22 mouse cellular contexts compared by ENCODE assay signal in the genomic region with DNA sequence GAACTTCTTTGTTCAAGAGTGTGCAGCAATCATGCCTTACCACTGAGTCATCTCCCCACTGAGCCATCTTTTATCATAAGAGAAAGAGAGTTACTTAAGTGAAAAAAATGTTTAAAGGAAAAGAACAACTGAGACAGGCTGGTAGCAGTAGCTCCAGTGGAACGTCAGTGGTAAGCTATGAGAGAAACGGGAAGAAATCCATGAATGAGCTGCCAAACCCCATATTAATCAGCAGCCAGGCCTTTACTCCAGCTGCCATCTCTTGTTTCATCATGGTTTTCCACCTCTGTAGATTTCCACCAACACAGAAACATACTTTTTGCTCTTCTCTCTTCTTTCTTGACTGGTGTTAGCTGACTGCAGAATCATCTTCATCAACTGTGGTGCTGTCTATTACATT.
DNase-seq lines count a peak whose midpoint lies in the region; ATAC-seq lines count a peak whose summit lies in the region.
"Had no signal": no experiment of that assay in that cellular context is flagged by ENCODE, and none has a peak within 500 bp of the region (broad histone marks: within the 10 kb centered on the region; RNA-seq: fewer than 3 reads in every experiment).

No protein-coding gene starts in this region.

- no peak overlapping the region for H3K4me2 ChIP-seq in forebrain, embryonic 12.5 days
- no peak overlapping the region for H3K4me2 ChIP-seq in hindbrain, embryonic 11.5 days (replicated peaks; ENCODE audit: low read depth, low read length)
- H3K4me2 ChIP-seq: embryonic facial prominence, embryonic 13.5 days; forebrain, embryonic 15.5 days; heart, embryonic 12.5 days; hindbrain, embryonic 14.5 days had no signal

- no peaks in the 10 kb centered on the region for H3K4me1 ChIP-seq in forebrain, embryonic 12.5 days
- H3K4me1 ChIP-seq in hindbrain, embryonic 11.5 days (replicated peaks; ENCODE audit: control insufficient read depth, insufficient read depth, low read length), result no peaks in the 10 kb centered on the region
- H3K4me1 ChIP-seq: embryonic facial prominence, embryonic 13.5 days; forebrain, embryonic 10.5 days; forebrain, embryonic 15.5 days; heart, embryonic 12.5 days had no signal

- no peaks in the 10 kb centered on the region for H3K36me3 ChIP-seq in forebrain, embryonic 12.5 days (replicated peaks)
- H3K36me3 ChIP-seq in hindbrain, embryonic 11.5 days (ENCODE audit: control insufficient read depth, insufficient read depth, low read length), result no peaks in the 10 kb centered on the region
- H3K36me3 ChIP-seq: embryonic facial prominence, embryonic 13.5 days; forebrain, embryonic 10.5 days; forebrain, embryonic 15.5 days; G1E; heart, embryonic 12.5 days had no signal

- no peak overlapping the region for H3K9ac ChIP-seq in forebrain, embryonic 12.5 days
- H3K9ac ChIP-seq in hindbrain, embryonic 11.5 days (ENCODE audit: low read depth, low read length), result no peak overlapping the region
- H3K9ac ChIP-seq: embryonic facial prominence, embryonic 13.5 days; forebrain, embryonic 15.5 days; heart, embryonic 12.5 days; hindbrain, embryonic 14.5 days had no signal

- H3K27ac ChIP-seq in forebrain, embryonic 12.5 days, result no peak overlapping the region
- H3K27ac ChIP-seq in hindbrain, embryonic 11.5 days (ENCODE audit: low read depth, low read length), result no peak overlapping the region
- H3K27ac ChIP-seq: embryonic facial prominence, embryonic 13.5 days; forebrain, embryonic 10.5 days; forebrain, embryonic 15.5 days; heart, adult 2 months; hindbrain, embryonic 14.5 days had no signal

- H3K4me3 ChIP-seq in forebrain, embryonic 12.5 days (replicated peaks), result no peak overlapping the region
- no peak overlapping the region for H3K4me3 ChIP-seq in hindbrain, embryonic 11.5 days (ENCODE audit: low read depth, low read length)
- H3K4me3 ChIP-seq: embryonic facial prominence, embryonic 13.5 days; forebrain, embryonic 10.5 days; forebrain, embryonic 15.5 days; heart, adult 2 months; heart, embryonic 12.5 days had no signal

- H3K9me3 ChIP-seq in forebrain, embryonic 12.5 days, result 0 out of 2 replicates have a peak, but pooled peaks cover under 1% of the 10 kb centered on the region
- no peaks in the 10 kb centered on the region for H3K9me3 ChIP-seq in hindbrain, embryonic 11.5 days (ENCODE audit: control insufficient read depth, low read length)
- H3K9me3 ChIP-seq: embryonic facial prominence, embryonic 13.5 days; forebrain, embryonic 15.5 days; G1E; heart, embryonic 12.5 days had no signal

- no peak for ATAC-seq in forebrain, embryonic 12.5 days (ENCODE audit: low FRiP score)
- no peak for ATAC-seq in hindbrain, embryonic 11.5 days (ENCODE audit: low FRiP score)
- ATAC-seq: CD4-positive, CD25-positive, alpha-beta regulatory T cell, adult 4 months; forebrain, embryonic 15.5 days; intestine, embryonic 16.5 days had no signal

- WGBS in forebrain, embryonic 12.5 days, result 88% methylated on average over 2 of the region's 2 CpGs
- WGBS in hindbrain, embryonic 11.5 days, result 80% methylated on average over 2 of the region's 2 CpGs

- DNase-seq in 3T3-L1 (ENCODE audit: low read depth, low spot score), result peak; percentile 87
- peak; percentile 92 for DNase-seq in Muller cell, postnatal 12 days (ENCODE audit: inconsistent ontology term)
- DNase-seq in brain, adult 2 months (ENCODE audit: low read depth, low spot score), result peak; percentile 1
- peak; percentile 32 for DNase-seq in retina, embryonic 14.5 days (ENCODE audit: low spot score)
- no peak for DNase-seq in hindbrain, embryonic 11.5 days (ENCODE audit: low spot score)
- no peak for DNase-seq in adrenal gland, adult 8-10 months
- DNase-seq: adrenal gland, postnatal 10 days; cerebellum, adult 18-20 months; cerebellum, adult 9-11 months; cerebellum, postnatal 36 days; gastrocnemius, postnatal 14 days; heart, adult 2 months; kidney, adult 2 months had no signal

- H3K27me3 ChIP-seq in forebrain, embryonic 12.5 days, result no peaks in the 10 kb centered on the region
- H3K27me3 ChIP-seq in hindbrain, embryonic 11.5 days (ENCODE audit: control insufficient read depth, insufficient read depth, low read length), result no peaks in the 10 kb centered on the region
- H3K27me3 ChIP-seq: embryonic facial prominence, embryonic 13.5 days; forebrain, embryonic 15.5 days; heart, embryonic 12.5 days had no signal

Comparison
In these comparisons a context has a peak if more than half of its experiments do, and no peak if none do; other contexts are left out.
1. DNase-seq: peak in 3T3-L1 (single experiment), Muller cell, postnatal 12 days (single experiment), brain, adult 2 months (single experiment) and retina, embryonic 14.5 days (single experiment); none in hindbrain, embryonic 11.5 days (single experiment) and adrenal gland, adult 8-10 months (single experiment).